ENCODE assay signal across 14 mouse cellular contexts in the genomic region with DNA sequence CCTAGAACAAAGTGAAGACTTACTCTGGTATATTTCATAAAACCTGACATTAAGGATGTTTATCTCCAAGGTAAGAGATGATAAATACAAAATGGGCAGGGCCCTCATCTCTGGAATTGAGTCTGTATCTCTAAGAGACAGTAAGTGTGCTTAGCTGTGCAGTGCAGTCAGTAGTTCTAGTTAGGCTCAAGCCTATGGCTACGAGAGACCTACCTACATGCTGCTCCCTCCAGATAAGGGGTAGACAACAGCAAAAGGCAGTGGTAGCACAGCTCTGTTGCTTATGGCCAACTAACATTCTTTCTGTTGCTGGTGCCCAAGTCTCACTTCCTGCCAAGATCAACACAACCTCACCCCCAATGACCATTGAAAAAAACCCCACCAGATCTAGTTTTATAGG. TPM values are rescaled to one million over a fixed set of nuclear protein-coding genes. Genes with fewer than 3 reads are reported as not detected.
A peak's percentile ranks its signal among the peaks of the same experiment; 100 is the strongest.
DNase-seq lines count a peak whose midpoint lies in the region; ATAC-seq and TF ChIP-seq lines count a peak whose summit lies in the region.
"Had no signal": no experiment of that assay in that cellular context is flagged by ENCODE, and none has a peak within 500 bp of the region (broad histone marks: within the 10 kb centered on the region; RNA-seq: fewer than 3 reads in every experiment).

No protein-coding gene starts in this region.

- peak; percentile 2 for DNase-seq in kidney, adult 18-20 months
- no peak for DNase-seq in kidney, postnatal 14 days
- DNase-seq in G1E (ENCODE audit: low spot score): no peak
- no peak for DNase-seq in B cell, adult 2 months
- DNase-seq: cerebellum, adult 11 months; thymus, postnatal 14 days had no signal

- peaks cover 25% of the 10 kb centered on the region; the same call in 1 of the 2 replicates for H3K4me1 ChIP-seq in G1E (ENCODE audit: insufficient read depth, low read depth, low read length)
- H3K4me1 ChIP-seq in liver, embryonic 16.5 days (ENCODE audit: control insufficient read depth, low read depth, low read length): peaks cover 16% of the 10 kb centered on the region
- H3K4me1 ChIP-seq: forebrain, embryonic 10.5 days; neural tube, embryonic 15.5 days had no signal

- peak overlapping the region; percentile 57; the same call in 1 of the 2 replicates for H3K27ac ChIP-seq in liver, embryonic 16.5 days (ENCODE audit: low read length)
- H3K27ac ChIP-seq: forebrain, embryonic 10.5 days; macrophage; neural tube, embryonic 15.5 days had no signal

- TF ChIP-seq CTCF in G1E (IDR thresholded peaks at IDR 0.05; ENCODE audit: low read depth, low read length): no peak

- H3K9me3 ChIP-seq in G1E (replicated peaks): no peaks in the 10 kb centered on the region
- no peaks in the 10 kb centered on the region for H3K9me3 ChIP-seq in liver, embryonic 16.5 days (replicated peaks; ENCODE audit: control insufficient read depth, low read length)
- H3K9me3 ChIP-seq: forebrain, embryonic 10.5 days; neural tube, embryonic 15.5 days had no signal

- H3K27me3 ChIP-seq in G1E (ENCODE audit: insufficient read depth, low read length): no peaks in the 10 kb centered on the region
- no peaks in the 10 kb centered on the region for H3K27me3 ChIP-seq in liver, embryonic 16.5 days (ENCODE audit: control insufficient read depth, insufficient read depth, low read depth, low read length)
- H3K27me3 ChIP-seq: neural tube, embryonic 15.5 days; Patski had no signal

- H3K4me2 ChIP-seq in liver, embryonic 16.5 days (ENCODE audit: low read depth, low read length): peak overlapping the region; percentile 5
- H3K4me2 ChIP-seq: neural tube, embryonic 15.5 days had no signal

- H3K4me3 ChIP-seq in G1E (ENCODE audit: low read depth, low read length): no peak overlapping the region
- no peak overlapping the region for H3K4me3 ChIP-seq in liver, embryonic 16.5 days (ENCODE audit: low read depth, low read length)
- H3K4me3 ChIP-seq: forebrain, embryonic 10.5 days; neural tube, embryonic 15.5 days had no signal

- H3K9ac ChIP-seq in liver, embryonic 16.5 days (ENCODE audit: low read depth, low read length): no peak overlapping the region
- H3K9ac ChIP-seq: neural tube, embryonic 15.5 days had no signal

- WGBS in liver, embryonic 16.5 days (ENCODE audit: insufficient replicate concordance): 18% methylated on average over 1 of the region's 1 CpGs

- peak; percentile 22; the same call in 1 of the 2 replicates for ATAC-seq in G1E (ENCODE audit: extremely low read depth, insufficient number of reproducible peaks, low FRiP score, poor library complexity, severe bottlenecking)
- peak; percentile 67 for ATAC-seq in common myeloid progenitor, adult 5-6 weeks (replicated peaks; ENCODE audit: low read depth, poor library complexity, severe bottlenecking)
- ATAC-seq in liver, embryonic 16.5 days (ENCODE audit: low read depth): peak; percentile 92
- no peak for ATAC-seq in inflammation-experienced regulatory T-cells, adult 6 months
- ATAC-seq: Patski had no signal

- peaks cover 92% of the 10 kb centered on the region for H3K36me3 ChIP-seq in G1E (replicated peaks)
- peaks cover 36% of the 10 kb centered on the region for H3K36me3 ChIP-seq in liver, embryonic 16.5 days (ENCODE audit: control insufficient read depth, insufficient read depth)

RNA-seq across cellular contexts. Expression of a gene that starts 24.3 kb away (rescaled TPM):
- total RNA-seq in G1E (2014; fragmentation: Nextera tagmentation) (36.2 and 37.9 TPM in 2 replicates), G1E (2017) (19.4 and 27.2 TPM in 2 replicates)
- polyA plus RNA-seq in G1E (2012): 53.7 and 60.3 TPM in 2 replicates
- total RNA-seq in common myeloid progenitor, adult 5-6 weeks (2017): 32.2 and 46.4 TPM in 2 replicates
- polyA plus RNA-seq in liver, embryonic 16.5 days (2015; fragmentation: Nextera tagmentation; extraction: Ambion mirVana): 30.6 and 35.3 TPM in 2 replicates
- polyA plus RNA-seq in inflammation-experienced regulatory T-cells, adult 6 months (2017; shearing (Covaris generic)): 10 to 100 TPM in 2 of 3 experiments, 1 to 10 TPM in 1; 5.9 to 11.2 (median 10.1) TPM

RNA-seq across cellular contexts. Expression of a gene that starts 50.9 kb away (rescaled TPM):
- 96.1 and 115 TPM in 2 replicates for total RNA-seq in G1E (2014; fragmentation: Nextera tagmentation)
- 80.9 and 91.5 TPM in 2 replicates for total RNA-seq in G1E (2017)
- polyA plus RNA-seq in G1E (2012): 10.0 and 12.4 TPM in 2 replicates
- total RNA-seq in common myeloid progenitor, adult 5-6 weeks (2017): 64.4 and 76.8 TPM in 2 replicates
- 26.4 and 28.0 TPM in 2 replicates for polyA plus RNA-seq in liver, embryonic 16.5 days (2015; fragmentation: Nextera tagmentation; extraction: Ambion mirVana)
- polyA plus RNA-seq in inflammation-experienced regulatory T-cells, adult 6 months (2017; shearing (Covaris generic)): 10 to 100 TPM; 79.4 to 92.1 (median 81.5) TPM

RNA-seq across cellular contexts. Expression of a gene that starts 54.2 kb away (rescaled TPM):
- total RNA-seq in G1E (2014; fragmentation: Nextera tagmentation) (0.19 TPM in 1 of 2 replicates, not detected in the other), G1E (2017) (0.05 TPM in 1 of 2 replicates, not detected in the other)
- not detected in 2 replicates for polyA plus RNA-seq in G1E (2012)
- total RNA-seq in common myeloid progenitor, adult 5-6 weeks (2017): not detected in 2 replicates
- polyA plus RNA-seq in liver, embryonic 16.5 days (2015; fragmentation: Nextera tagmentation; extraction: Ambion mirVana): 8.3 and 10.4 TPM in 2 replicates
- polyA plus RNA-seq in inflammation-experienced regulatory T-cells, adult 6 months (2017; shearing (Covaris generic)): not detected
- total RNA-seq: granulocyte monocyte progenitor cell, adult 5-6 weeks had no signal
